Mouse (Mus musculus) lung, embryonic 16.5 days (tissue): ENCODE data around the gene Polr3b. TPM values are rescaled to one million over a fixed set of nuclear protein-coding genes. Genes with fewer than 3 reads are reported as not detected.

Experiments
- ATAC-seq: fragments of 200-750 bp; cut with Nextera tagmentation; 2 replicates; pipeline ENCODE4 v1.8.0; 2017; ENCODE audit warnings: low read depth, mild to moderate bottlenecking, moderate library complexity
- H3K27ac ChIP-seq: fragments of 300-500 bp; sonication (generic); 2 replicates; pipeline ENCODE4 v1.5.1; 2014; ENCODE audit warnings: mild to moderate bottlenecking, control low read depth, low read length
- H3K27me3 ChIP-seq: fragments of 300-500 bp; sonication (generic); 2 replicates; pipeline ENCODE4 v1.6.1; 2014; ENCODE audit warnings: low read depth, low read length, mixed read lengths; ENCODE audit not compliant: control insufficient read depth, insufficient read depth
- H3K36me3 ChIP-seq: fragments of 300-500 bp; sonication (generic); 2 replicates; pipeline ENCODE4 v1.6.1; 2014; ENCODE audit warnings: low read length; ENCODE audit not compliant: control insufficient read depth, insufficient read depth
- H3K4me1 ChIP-seq: fragments of 300-500 bp; sonication (generic); replicated peaks from 2 replicates; pipeline ENCODE4 v1.6.1; 2014; ENCODE audit warnings: low read length, mixed read lengths; ENCODE audit not compliant: control insufficient read depth, insufficient read depth
- H3K4me2 ChIP-seq: fragments of 300-500 bp; sonication (generic); 2 replicates; pipeline ENCODE4 v1.6.1; 2014; ENCODE audit warnings: low read depth, low read length, control low read depth
- H3K4me3 ChIP-seq: fragments of 300-500 bp; sonication (generic); 2 replicates; pipeline ENCODE4 v1.5.1; 2014; ENCODE audit warnings: mild to moderate bottlenecking, low read length, control low read depth
- H3K9ac ChIP-seq: fragments of 300-500 bp; sonication (generic); 2 replicates; pipeline ENCODE4 v1.6.1; 2014; ENCODE audit warnings: low read length, control low read depth
- H3K9me3 ChIP-seq: fragments of 300-500 bp; sonication (generic); 2 replicates; pipeline ENCODE4 v1.6.1; 2016; ENCODE audit warnings: low read length; ENCODE audit not compliant: control insufficient read depth
- WGBS: fragments of 180-500 bp; shearing (Covaris S2); extraction: QIAGEN DNeasy Blood & Tissue Kit; methylation state at CpG from one replicate; pipeline ENCODE4 v1.1.7; 2014; 5-methylcytosine and 5-hydroxymethylcytosine counted together
- polyA plus RNA-seq: library from polyadenylated mRNA; unstranded; fragments of >200 nt; fragmentation: Nextera tagmentation; extraction: Ambion mirVana; gene quantifications from 2 replicates; pipeline ENCODE4 v1.2.1, GENCODE M21; 2015

Polr3b gene
- polyA plus RNA-seq, 1 experiment from 2014 or later, result 15.3 TPM

- H3K27ac ChIP-seq, result no peak overlapping the region
- no peak overlapping the region for H3K4me3 ChIP-seq
- peaks cover 4% of the 10 kb centered on the region; the same call in 1 of the 2 replicates for H3K4me1 ChIP-seq
- no peaks in the 10 kb centered on the region for H3K9me3 ChIP-seq
- 37% methylated on average over 12 of the region's 12 CpGs for WGBS
- H3K36me3 ChIP-seq, result no peaks in the 10 kb centered on the region
- peak; percentile 86 for ATAC-seq
- peak overlapping the region; percentile 9; the same call in 1 of the 2 replicates for H3K4me2 ChIP-seq
- no peak overlapping the region for H3K9ac ChIP-seq
- H3K27me3 ChIP-seq, result no peaks in the 10 kb centered on the region
Measured at GRCm38 (mm10) chr10:84774573-84774972, 152.5 kb downstream of the Polr3b start.

Other genes with a start within 250 kb of the Polr3b start
- 2.2 and 2.6 TPM in 2 replicates for gene Nuak1, start 181.7 kb upstream of the Polr3b start, polyA plus RNA-seq
- gene Ckap4, start 88.2 kb upstream of the Polr3b start, polyA plus RNA-seq, result 48.5 and 88.0 TPM in 2 replicates
- 41.5 and 50.2 TPM in 2 replicates for gene Tcp11l2, start 45.7 kb upstream of the Polr3b start, polyA plus RNA-seq
- 0.06 TPM in 1 of 2 replicates, not detected in the other for gene Rfx4, start 133.8 kb downstream of the Polr3b start, polyA plus RNA-seq